Mouse (Mus musculus): Measurements from ENCODE around the gene Grin2b.
"Not testable (repeated sequence)": the region's sequence is repeated elsewhere in the genome, so short reads cannot be mapped to it uniquely, and the experiment has no call there.

- TF ChIP-seq POLR2A (IDR thresholded peaks at IDR 0.05; ENCODE audit: extremely low read depth, insufficient read depth, low read length); CTCF (IDR thresholded peaks at IDR 0.05; ENCODE audit: low read depth, low read length): not testable (repeated sequence)
Observed at GRCm38 (mm10) chr6:135706850-135707522, 466.3 kb downstream of the Grin2b start.
